Mouse (Mus musculus) heart, postnatal 14 days (tissue): ENCODE measurements around the gene Zfp978. TPM values are rescaled to one million over a fixed set of nuclear protein-coding genes. Genes with fewer than 3 reads are reported as not detected.
"Not testable (repeated sequence)": the region's sequence is repeated elsewhere in the genome, so short reads cannot be mapped to it uniquely, and the experiment has no call there.

Experiments used
- DNase-seq, 2 experiments: peaks; one replicate each; pipeline ENCODE4 v3.0.0; 2021 to 2022
- intact Hi-C: fragments of 180-260 bp; cut with DNase I; formaldehyde crosslinking; loops from one replicate; pipeline ENCODE4 v1.15.1; 2025
- total RNA-seq, 2 experiments: library from RNA; stranded (reverse); gene quantifications; 2 replicates each; pipeline ENCODE4 v1.2.3; 2021

The Zfp978 gene
- total RNA-seq, 2 experiments from 2014 or later = 0.17 to 0.29 TPM

- peak in 1 of 2 experiments; percentile 8 for DNase-seq
- intact Hi-C loops = not testable (repeated sequence)
Measured at GRCm38 (mm10) chr4:147403931-147404913, 43.1 kb downstream of the Zfp978 start.

- intact Hi-C loops = no loop called here
- DNase-seq = peak; percentile 57 to 63
Measured at GRCm38 (mm10) chr4:147406735-147407462, 45.8 kb downstream of the Zfp978 start.

DNA sequence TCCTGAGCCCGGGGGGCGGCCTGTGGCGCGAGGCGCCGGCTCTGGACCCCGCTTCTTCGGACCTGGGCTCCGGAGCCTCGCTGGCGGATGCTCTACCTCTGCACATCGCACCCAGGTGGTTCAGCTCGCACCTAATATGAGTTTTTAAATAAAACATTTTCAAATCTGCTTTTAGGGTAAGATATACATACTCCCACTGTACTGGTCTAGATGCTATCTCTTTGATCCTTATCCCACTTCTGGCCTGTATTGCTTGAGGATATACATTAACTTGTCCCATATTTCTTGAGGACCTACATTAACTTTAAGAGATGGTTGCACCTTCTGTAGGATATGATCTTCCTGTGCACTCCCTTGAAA lies 46.3 kb downstream of the Zfp978 start:
- DNase-seq = no peak
- intact Hi-C loops = no loop called here

DNA sequence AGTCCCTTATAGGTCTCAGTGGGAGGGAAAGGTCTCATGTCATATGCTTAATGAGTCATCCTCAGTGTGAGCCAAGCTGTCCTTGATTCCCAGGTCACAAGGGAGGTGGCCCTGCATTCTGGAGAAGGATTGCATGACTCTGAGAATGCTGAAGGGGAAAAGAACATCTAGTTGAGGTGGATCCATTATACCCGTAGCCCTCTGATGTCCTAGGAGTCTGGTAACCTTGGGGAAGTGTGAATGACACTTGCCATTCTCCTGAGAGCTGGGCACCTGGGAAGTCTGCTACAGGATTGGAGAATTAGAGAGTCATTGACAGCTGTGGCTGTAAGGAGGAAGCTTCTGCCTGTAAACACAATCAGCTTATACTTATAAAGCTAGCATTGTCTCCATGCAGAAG lies 55.3 kb downstream of the Zfp978 start:
- intact Hi-C loops, DNase-seq: not testable (repeated sequence)

DNA sequence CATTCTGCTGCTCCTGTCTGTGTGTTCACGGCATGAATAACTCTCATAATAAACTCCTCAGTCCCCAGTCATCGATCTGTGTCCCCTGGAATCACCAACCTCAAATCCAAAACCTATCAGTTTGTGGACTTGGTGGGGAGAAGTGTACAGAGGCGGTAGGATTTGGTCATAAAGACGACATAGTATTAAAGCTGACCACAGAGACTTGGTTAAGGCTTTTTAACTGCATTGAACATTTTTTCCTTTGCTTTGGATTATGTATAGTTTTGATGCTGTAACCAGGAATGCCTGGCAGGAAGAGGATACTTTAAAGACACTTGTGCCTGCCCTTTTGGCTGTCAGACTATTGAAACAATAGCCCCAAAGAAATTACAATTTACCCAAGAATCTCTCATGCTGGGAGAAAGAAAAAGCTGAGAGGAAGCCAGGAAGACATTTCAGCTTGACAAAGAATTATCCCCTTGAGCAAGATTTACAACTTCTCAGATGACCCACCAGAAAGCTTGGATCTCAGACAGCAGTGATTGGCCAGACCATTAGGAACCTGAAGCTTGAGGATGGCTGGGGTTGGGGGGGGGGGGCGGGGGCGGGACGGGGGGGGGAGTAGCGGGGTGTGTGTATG lies 56.2 kb downstream of the Zfp978 start:
- DNase-seq = no peak
- intact Hi-C loops = no loop called here

DNA sequence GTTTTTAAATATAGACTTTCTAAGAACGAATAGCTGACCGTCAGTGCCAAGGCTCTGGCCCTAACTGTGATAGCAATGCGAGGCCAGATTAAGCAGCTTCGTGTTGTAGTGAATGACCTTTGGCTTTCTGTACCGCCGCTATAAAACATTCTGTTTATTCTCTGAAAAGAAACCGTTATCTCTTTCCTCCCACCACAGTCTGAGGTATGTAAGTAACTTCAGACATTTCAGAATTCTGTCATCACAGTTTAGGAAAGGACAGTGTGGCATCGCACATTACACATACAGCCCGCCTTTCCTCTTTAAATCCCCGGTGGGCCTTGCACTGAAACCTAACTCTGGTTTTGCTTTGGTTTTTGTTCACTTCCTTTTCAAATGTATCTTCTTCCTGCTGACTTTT lies 56.8 kb downstream of the Zfp978 start:
- intact Hi-C loops = no loop called here
- DNase-seq = no peak

DNA sequence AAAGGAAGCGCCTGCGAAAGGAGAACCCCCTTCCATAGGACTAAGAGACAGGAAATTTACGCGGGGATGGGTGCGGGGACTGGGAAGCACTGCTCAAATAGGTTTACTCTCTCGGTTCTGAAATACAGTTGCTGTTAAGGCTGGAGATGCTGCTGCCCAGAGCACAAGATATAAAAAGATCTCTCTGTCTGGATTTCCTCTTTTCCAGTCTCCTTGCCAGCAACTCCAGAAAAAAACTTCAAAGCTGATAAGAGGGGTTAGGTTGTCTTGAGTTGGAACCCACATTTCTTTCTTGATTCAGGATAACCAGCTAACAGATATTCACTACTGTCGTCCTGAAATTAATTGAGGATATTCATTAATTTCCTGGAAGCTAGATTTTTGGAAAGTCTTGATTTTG lies 57.2 kb downstream of the Zfp978 start:
- intact Hi-C loops, DNase-seq: not testable (repeated sequence)

DNA sequence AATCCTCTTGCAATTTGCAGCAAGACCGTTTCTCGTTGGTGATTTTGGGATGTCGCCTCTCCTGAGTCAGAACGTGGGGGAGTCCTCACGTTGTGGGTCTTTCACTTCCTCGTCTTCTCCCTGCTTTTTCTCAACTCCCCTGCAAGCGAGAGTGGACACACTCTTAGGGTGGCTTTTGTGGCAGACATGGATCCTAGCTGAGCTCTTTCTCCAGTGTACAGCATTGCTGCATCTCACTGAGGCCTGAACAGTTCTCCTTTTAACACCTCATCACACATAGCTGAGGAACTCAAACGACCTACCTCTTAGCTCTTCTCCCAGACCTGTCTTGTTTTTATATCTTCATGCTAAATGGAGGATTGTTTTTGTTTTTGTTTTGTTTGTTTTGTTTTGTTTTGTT lies 58.1 kb downstream of the Zfp978 start:
- intact Hi-C loops, DNase-seq: not testable (repeated sequence)

DNA sequence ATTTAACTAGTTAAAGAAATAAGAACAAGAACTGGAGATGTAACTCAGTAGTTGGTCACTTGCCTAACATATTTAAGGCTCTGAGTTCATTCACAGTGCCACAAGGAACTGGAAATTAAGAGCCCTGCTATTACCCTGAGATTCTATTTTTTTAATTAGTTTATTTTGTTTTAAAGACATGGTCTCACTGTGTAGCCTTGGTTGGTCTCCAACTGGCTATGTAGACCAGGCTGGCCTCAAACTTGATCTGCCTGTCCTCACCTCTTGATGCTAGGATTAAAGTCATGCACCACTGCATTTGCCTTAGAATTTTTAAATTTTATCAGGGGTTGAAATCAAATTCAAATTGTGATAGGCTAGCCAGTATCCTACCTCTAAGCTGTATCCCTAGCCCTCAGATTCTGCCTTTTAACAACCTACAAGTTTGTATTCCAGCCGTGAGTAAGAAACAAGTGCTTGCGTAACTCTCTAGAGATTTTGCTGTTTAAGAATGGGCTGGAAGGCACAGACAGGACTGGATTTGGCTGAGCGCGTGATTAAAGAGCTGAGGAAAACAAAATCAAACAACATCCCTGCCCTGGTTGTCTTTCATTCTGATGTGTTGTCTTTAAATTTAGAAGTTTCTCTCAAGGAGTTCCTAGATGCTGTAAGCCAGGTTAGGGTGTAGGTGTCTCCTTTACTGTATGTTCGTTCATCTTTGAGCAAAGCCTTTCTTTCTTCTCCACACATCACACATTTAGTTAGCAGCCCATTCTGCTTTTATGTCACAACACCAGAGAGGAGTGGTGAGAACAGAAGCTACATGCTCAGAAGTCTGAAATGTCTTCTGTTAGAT lies 58.9 kb downstream of the Zfp978 start:
- DNase-seq, intact Hi-C loops: not testable (repeated sequence)

GRCm38 (mm10) chr4:147420794-147421193 lies 59.7 kb downstream of the Zfp978 start:
- intact Hi-C loops = no loop called here
- DNase-seq = no peak

DNA sequence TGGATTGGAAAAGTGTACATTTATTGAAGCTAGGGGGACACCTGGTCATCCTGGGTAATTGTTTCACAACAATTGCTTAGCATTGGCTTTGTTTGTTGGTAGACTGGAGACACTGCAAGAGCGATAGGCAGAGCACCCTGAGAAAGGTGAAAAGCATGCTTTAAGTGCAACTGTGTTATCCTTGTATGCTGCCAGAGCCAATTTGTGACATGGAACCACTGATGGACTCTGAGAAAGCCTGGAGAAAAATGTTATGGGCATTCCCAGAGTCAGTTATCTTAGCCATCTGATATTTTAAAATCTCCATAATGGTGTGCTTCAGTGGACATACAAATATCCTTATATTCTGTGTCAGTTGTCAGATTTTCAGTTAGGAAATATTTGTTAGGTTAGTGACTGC lies 60.2 kb downstream of the Zfp978 start:
- intact Hi-C loops, DNase-seq: not testable (repeated sequence)

- intact Hi-C loops = no loop called here
Measured at GRCm38 (mm10) chr4:147423140-147423539, 62.0 kb downstream of the Zfp978 start.

GRCm38 (mm10) chr4:147423641-147424298 lies 62.7 kb downstream of the Zfp978 start:
- DNase-seq = no peak
- intact Hi-C loops = no loop called here

More at GRCm38 (mm10) chr4:147423140-147423539, 62.0 kb downstream of the Zfp978 start:
- DNase-seq = no peak

DNA sequence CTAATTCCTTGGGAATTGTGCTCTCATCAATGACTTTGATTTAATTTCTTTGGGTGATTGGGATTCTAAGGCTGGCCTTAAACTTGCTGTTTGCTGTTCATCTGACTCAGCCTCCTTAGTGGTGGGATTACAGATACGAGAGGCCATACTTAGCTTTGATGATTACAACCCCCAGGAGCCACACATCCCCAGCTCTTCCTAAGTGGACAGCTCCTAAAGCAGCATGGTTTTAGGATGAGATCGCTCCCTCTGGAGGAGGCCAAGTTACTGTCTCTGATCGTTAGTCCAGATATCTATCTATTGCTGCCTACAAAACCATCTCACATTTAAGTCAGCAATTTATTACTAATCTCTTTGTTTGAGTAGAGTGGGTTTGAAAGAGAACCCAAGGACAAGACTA lies 63.3 kb downstream of the Zfp978 start:
- intact Hi-C loops = not testable (repeated sequence)

GRCm38 (mm10) chr4:147425615-147426347 lies 64.7 kb downstream of the Zfp978 start:
- not testable (repeated sequence) for DNase-seq

More for the DNA sequence above, 63.3 kb downstream of the Zfp978 start:
- not testable (repeated sequence) for DNase-seq

DNA sequence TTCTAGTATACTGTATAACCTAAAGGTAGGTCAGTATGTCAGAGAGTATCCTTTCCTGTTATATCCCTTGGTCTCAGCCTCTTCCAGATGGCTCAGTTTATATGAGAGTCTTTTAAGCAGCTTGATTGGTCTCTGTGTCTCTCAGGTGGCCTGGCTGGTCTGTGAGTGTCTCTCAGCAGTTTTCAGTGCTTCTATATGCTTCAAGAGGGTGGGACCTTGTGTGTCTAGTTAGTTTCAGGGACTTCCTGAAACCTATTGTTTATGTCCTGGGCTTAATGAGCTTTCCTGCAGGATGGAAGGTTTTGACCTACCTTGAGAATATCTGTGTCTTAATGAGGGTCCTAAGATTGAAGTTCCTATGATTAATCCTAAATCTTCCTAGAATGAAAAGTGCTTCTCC lies 69.5 kb downstream of the Zfp978 start:
- intact Hi-C loops = loop anchor here (5.0 kb wide), 1 partner anchor 308 kb away; no protein-coding TSS in a partner anchor
- DNase-seq = no peak

More at GRCm38 (mm10) chr4:147425615-147426347, 64.7 kb downstream of the Zfp978 start:
- intact Hi-C loops = not testable (repeated sequence)

- DNase-seq = not testable (repeated sequence)
- intact Hi-C loops = loop anchor here (5.0 kb wide), 1 partner anchor 310 kb away; no protein-coding TSS in a partner anchor
Measured at GRCm38 (mm10) chr4:147431696-147432442, 70.8 kb downstream of the Zfp978 start.

DNA sequence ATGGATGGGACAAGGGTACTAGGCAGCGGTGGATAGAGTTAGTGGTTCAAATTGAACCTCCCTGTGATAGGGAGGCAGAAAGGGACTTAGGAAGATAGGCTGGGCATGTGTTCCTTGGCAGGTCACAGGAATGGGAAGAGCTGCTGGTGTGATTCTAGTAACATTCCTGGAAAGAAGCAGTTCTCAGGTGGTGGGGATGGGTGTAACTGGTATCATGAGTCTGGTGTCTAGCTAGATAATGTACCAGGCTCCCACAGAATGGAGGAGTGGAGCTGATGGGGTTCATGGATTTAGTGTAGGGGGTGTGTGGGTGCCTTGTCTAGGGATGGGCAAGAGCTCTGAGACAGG lies 71.3 kb downstream of the Zfp978 start:
- intact Hi-C loops = loop anchor here (5.0 kb wide), 1 partner anchor 310 kb away; no protein-coding TSS in a partner anchor
- DNase-seq = no peak
